Mouse (Mus musculus) spleen, adult 2 months (tissue): ENCODE measurements around the gene Atxn10.
"Not testable (repeated sequence)": the region's sequence is repeated elsewhere in the genome, so short reads cannot be mapped to it uniquely, and the experiment has no call there.

Experiments
- CTCF ChIP-seq: fragments of 200-500 bp; IDR thresholded peaks from 2 replicates; pipeline ENCODE4 v1.5.1; 2011; ENCODE audit warnings: mild to moderate bottlenecking, inconsistent platforms; ENCODE audit not compliant: insufficient read depth, insufficient read length, insufficient replicate concordance; ENCODE audit errors: extremely low read depth
- POLR2A ChIP-seq: fragments of 200-500 bp; IDR thresholded peaks from 2 replicates; pipeline ENCODE4 v1.6.1; 2011; ENCODE audit warnings: low read depth, low read length, inconsistent platforms

DNA sequence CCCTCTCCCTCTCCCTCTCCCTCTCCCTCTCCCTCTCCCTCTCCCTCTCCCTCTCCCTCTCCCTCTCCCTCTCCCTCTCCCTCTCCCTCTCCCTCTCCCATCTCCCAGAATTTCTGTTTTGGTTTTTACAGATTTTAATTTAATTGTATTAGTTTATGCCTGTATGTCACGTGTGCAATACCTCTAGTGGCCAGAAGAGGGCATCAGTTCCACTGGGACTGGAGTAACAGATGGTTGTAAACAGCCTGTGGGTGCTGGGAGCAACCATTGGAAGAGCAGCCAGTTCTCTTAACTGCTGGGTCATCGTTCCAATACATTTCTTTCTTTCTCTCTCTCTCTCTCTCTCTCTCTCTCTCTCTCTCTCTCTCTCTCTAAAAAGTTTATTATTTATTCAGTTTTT lies 7.6 kb upstream of the Atxn10 start:
- peak; percentile 10; the same call in 1 of the 2 replicates for TF ChIP-seq CTCF
- not testable (repeated sequence) for TF ChIP-seq POLR2A
